Mouse (Mus musculus) myocyte (in vitro differentiated cells): Measurements from ENCODE around the gene Gpx6.

Source experiments
- E2F4 ChIP-seq: IDR thresholded peaks from one replicate; pipeline ENCODE4 v1.6.1; 2011; ENCODE audit warnings: mild to moderate bottlenecking, control low read depth, moderate library complexity; ENCODE audit not compliant: insufficient read depth
- MAX ChIP-seq: IDR thresholded peaks from one replicate; pipeline ENCODE4 v1.6.1; 2011; ENCODE audit warnings: low read depth, mild to moderate bottlenecking, control low read depth
- MYOD1 ChIP-seq, 3 experiments: IDR thresholded peaks; one replicate each; pipeline ENCODE4 v1.6.1; 2011; ENCODE audit warnings: control low read depth in 2 of 3, low read depth in 2 of 3, mild to moderate bottlenecking in 2 of 3, moderate library complexity in 1 of 3; ENCODE audit not compliant: insufficient read length in 2 of 3, control insufficient read depth in 1 of 3
- MYOG ChIP-seq, 3 experiments: IDR thresholded peaks; one replicate each; pipeline ENCODE4 v1.6.1; 2011; ENCODE audit warnings: control low read depth in 2 of 3, low read depth in 2 of 3, mild to moderate bottlenecking in 2 of 3; ENCODE audit not compliant: insufficient read length in 2 of 3, control insufficient read depth in 1 of 3, insufficient read depth in 1 of 3
- POLR2A ChIP-seq: IDR thresholded peaks from one replicate; pipeline ENCODE4 v1.6.1; 2011; ENCODE audit warnings: low read depth, mild to moderate bottlenecking, control low read depth, moderate library complexity; ENCODE audit not compliant: insufficient read length
- POLR2AphosphoS2 ChIP-seq: IDR thresholded peaks from one replicate; pipeline ENCODE4 v1.6.1; 2011; ENCODE audit warnings: low read depth, control low read depth; ENCODE audit not compliant: insufficient read length
- SRF ChIP-seq: IDR thresholded peaks from one replicate; pipeline ENCODE4 v1.6.1; 2011; ENCODE audit warnings: low read depth; ENCODE audit not compliant: control insufficient read depth, insufficient read length
- TCF12 ChIP-seq: IDR thresholded peaks from one replicate; pipeline ENCODE4 v1.6.1; 2011; ENCODE audit warnings: mild to moderate bottlenecking, control low read depth; ENCODE audit not compliant: poor library complexity, insufficient read depth, severe bottlenecking

- no peak for TF ChIP-seq E2F4
- TF ChIP-seq POLR2A = no peak
- TF ChIP-seq TCF12 = no peak
- TF ChIP-seq SRF = no peak
- no peak for TF ChIP-seq MYOG (IDR thresholded peaks at IDR 0.05; ENCODE audit: control insufficient read depth in 1 of 3, insufficient read depth in 1 of 3, insufficient read length in 2 of 3, low read depth in 2 of 3)
- TF ChIP-seq MYOD1 (IDR thresholded peaks at IDR 0.05; ENCODE audit: control insufficient read depth in 1 of 3, insufficient read length in 2 of 3, low read depth in 2 of 3) = no peak
- no peak for TF ChIP-seq POLR2AphosphoS2
- no peak for TF ChIP-seq MAX
Observed at GRCm38 (mm10) chr13:21279076-21279475, 32.8 kb upstream of the Gpx6 start.
